Mouse (Mus musculus) CD4-positive, CD25-positive, alpha-beta regulatory T cell, adult 4 months (primary cell): ENCODE results near the gene Gm5483. TPM values are rescaled to one million over a fixed set of nuclear protein-coding genes. Genes with fewer than 3 reads are reported as not detected.
"Not testable (repeated sequence)": the region's sequence is repeated elsewhere in the genome, so short reads cannot be mapped to it uniquely, and the experiment has no call there.

Experiments used
- ATAC-seq: one replicate; pipeline ENCODE4 v1.8.0; 2017
- polyA plus RNA-seq, 2 experiments: library from polyadenylated mRNA; unstranded; fragments of 100-300 nt; shearing (Covaris generic); gene quantifications; one replicate each; pipeline ENCODE4 v1.2.1; 2017

Gm5483 gene
- polyA plus RNA-seq: not detected

DNA sequence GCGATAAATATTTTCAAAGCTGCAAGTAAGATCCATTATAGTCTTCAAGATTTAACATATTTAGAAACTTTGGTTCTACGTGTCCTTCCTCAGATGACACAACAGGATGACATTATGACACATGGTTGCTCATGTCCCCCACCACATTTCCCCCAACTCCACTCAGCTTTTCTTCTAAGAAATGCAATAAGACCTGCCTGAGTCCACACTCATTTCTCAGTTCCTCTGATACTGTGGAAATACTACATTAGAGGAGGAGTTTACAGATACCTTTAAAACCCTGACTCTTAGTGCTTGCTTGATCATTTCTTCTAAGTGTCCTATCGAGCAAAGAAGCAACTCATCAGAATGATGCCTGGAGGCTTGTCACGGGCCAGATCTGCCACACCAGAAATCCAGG, at the start of gene Gm5483:
Gm5483 (plus strand) TSS at position 301 of the 400 bp plus-strand sequence.
- ATAC-seq: not testable (repeated sequence)

DNA sequence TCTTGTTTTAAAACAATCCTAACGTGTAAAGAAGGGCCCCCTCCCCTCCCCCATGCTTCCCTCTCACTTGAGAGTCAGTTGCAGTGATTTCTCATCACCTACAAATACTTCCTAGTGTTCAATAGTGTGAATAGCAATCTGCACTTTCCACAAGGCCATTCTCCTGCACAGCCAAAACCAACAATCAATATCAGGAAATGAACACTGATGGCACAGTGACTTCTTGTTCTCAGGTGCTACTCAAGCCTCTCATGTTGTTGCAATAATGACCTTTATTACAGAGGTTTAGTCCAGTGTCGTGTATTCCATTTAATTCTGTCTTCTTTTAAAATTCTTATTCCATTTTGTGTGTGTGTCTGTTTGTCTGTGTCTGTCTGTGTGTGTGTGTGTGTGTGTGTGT, 45.8 kb upstream of the Gm5483 start:
- no peak for ATAC-seq

DNA sequence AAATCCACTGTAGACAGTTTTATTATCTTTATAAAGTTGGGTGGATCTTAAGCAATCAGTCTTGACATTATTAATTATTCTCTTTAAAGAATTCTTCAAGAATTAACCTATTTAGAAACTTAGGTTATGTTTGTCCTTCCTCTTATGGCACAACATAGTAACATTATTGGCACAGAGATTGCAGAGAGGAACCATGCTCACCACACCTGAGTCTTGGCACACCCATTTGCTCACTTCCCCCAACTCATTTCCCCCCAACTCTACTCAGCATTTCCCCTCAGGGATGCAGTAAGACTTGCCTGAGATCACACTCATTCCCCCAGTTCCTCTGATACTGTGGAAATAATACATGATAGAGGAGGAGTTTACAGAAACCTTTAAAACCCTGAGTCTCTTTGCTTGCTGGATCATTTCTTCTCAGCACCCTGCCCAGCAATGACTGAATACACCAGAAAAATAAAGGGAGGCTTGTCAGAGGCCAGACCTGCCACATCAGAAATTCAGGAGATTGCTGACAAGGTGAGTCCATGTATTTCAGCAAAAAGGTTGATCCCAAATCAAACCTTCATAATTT, 27.5 kb upstream of the Gm5483 start, which contains the start of gene Stfa2l1:
Stfa2l1 (plus strand) TSS at position 410 of the 574 bp plus-strand sequence.
- no peak for ATAC-seq

DNA sequence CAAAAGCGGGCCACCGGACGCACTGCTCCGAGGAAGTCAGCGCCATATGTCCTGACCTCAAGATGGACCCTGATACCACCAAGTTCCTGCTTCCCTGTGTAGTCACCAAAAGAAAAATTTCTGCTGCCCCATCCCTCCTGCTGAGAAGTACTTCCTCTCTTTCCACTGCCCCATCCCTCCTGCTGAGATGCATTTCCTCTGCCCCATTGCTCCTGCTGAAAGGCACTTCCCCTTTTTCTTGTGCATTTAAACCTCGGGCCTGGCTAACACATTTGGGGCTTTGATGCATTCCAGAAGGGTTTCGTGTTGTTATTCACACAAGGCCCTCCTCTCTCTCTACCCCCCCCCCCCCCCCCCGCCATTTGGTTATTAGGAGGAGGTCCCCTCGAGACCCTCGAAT, 16.2 kb upstream of the Gm5483 start:
- not testable (repeated sequence) for ATAC-seq

DNA sequence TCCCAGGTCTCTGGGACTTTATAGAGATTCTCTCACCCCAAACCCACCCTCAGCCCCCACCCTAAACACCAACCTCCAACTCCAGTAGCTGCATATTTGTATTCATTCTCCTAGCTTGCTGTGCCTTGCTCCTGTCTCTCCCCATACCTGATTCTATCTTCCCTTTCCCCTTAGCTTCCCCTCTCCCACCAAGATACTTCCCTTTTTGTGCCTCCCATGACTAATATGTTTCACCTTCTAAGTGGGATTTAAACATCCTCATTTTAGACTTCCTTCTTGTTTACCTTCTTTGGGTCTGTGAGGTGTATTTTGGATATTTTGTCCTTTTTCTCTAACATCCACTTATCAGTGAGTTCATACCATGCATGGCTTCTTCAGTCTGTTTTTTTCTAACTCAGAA, 7.9 kb upstream of the Gm5483 start:
- no peak for ATAC-seq

DNA sequence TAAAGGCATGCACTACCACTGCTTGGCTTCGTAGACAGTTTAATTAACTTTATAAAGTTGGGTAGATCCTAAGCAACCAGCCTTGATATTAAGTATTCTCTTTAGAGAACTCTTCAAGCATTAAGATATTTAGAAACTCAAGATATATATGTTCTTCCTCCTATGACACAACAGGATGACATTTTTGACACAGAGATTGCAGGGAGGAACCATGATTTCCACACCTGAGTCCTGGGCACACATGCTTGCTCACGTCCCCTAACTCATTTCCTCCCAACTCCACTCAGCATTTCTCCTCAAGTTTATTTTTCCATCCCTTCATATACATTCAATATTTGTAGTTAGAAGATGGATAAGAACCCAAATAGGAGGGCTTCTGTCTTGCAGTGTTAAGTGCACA, 4.1 kb upstream of the Gm5483 start:
- no peak for ATAC-seq

DNA sequence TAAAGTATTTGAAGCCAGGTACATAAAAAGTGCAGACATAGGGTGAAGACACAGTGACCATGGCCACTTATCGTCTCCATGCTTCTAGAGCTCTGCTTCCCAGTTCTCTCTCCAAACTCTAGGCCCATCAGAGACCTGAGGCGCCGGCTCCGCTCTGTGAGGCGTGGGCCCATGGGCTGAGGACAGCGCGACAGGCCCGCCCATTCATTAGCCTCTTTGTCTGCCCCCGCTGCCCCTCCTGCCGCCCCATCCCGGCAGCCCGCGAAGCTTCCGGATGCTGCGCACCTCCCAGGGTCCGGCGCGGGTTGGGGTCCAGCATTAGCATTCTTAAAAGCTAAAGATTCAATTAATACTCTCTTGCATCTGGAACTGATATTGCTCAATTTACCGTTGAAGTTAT, 15.2 kb downstream of the Gm5483 start:
- ATAC-seq: no peak

DNA sequence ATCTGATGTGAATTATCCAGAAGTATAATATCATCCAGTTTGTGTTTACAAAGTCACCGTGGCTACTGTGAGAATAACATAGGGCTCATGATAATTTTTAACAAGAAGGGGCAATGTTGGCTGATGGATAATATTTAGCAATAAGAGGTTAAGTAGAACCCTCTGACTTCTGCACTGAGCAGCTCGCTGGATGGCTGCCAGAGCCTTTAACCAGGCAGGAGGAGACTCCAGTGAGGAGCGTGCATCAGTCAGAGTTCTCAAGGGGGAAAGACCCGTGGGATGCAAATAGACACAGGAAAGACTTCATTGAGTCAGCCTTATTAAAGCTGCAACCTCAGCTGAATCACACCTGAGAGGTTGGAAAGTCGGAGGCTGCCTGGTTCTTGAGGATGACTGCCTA, 19.8 kb downstream of the Gm5483 start:
- ATAC-seq: no peak

DNA sequence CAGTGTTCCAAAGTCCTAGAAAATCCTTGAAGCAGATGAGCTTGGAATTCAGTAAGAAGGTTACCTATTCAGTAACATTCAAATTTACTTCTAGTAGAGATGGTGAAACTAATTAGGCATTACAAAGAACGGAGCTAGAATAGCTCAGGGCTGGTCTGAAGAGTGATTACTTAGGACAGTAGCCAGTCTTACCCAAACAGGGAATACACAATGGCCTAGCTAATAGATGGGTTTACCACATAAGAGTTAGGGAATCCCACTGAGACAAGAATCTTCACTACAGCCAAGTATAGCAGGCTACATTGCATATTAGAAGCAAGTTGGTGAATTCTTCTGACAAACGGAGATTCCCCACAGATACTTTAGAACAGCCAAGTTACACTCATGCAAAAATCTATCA, 21.7 kb downstream of the Gm5483 start:
- not testable (repeated sequence) for ATAC-seq

DNA sequence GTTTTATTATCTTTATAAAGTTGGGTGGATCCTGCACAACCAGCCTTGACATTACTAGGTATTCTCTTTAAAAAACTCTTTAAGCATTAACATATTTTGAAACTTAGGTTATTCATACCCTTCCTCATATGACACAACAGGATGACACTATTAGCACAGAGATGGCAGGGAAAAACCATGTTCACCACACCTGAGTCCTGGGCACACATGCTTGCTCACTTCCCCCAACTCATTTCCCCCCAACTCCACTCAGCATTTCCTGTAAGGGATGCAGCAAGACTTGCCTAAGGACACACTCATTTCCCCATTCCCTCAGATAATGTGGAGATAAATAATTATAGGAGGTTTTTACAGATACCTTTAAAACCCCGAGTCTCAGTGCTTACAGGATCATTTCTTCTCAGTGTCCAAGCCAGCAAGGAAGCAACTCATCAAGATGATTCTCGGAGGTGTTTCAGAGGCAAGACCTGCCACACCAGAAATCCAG, 26.0 kb downstream of the Gm5483 start, which contains the start of gene Gm5416:
Gm5416 (plus strand) TSS at position 437 of the 487 bp plus-strand sequence.
- ATAC-seq: no peak

DNA sequence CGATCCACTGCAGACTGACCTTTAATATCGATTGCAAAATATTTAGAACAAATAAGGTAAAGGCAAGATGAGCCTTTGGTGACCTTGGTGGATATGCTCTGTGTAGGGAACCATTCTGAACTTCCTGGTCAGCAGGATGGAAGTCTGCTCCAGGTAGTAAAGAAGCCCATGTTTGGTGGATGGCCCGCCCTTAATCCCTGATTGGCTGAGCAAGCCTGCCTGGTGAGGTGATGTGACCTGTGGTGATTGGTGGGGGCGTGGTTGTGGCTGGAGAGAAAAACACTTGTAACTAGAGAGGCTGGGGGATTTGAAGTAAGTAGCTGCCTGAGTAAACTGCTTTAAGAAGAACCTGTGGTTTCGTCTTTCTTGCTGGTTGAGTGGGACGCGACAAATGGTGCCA, 37.2 kb downstream of the Gm5483 start, which contains the start of gene 2010005H15Rik:
2010005H15Rik (plus strand) TSS at position 301 of the 400 bp plus-strand sequence.
- not testable (repeated sequence) for ATAC-seq

Other genes starting within 250 kb of the Gm5483 start
- 10 to 100 TPM; 73.8 to 98.6 TPM for gene Parp9, start 245.7 kb upstream of the Gm5483 start, polyA plus RNA-seq
- gene Dtx3l, start 245.1 kb upstream of the Gm5483 start, polyA plus RNA-seq: 10 to 100 TPM; 60.4 to 61.4 TPM
- gene Kpna1, start 205.5 kb upstream of the Gm5483 start, polyA plus RNA-seq: 10 to 100 TPM; 42.1 to 46.4 TPM
- gene Wdr5b, start 143.0 kb upstream of the Gm5483 start, polyA plus RNA-seq: 1 to 10 TPM; 4.4 to 8.5 TPM
- 10 to 100 TPM; 71.7 to 98.7 TPM for gene Fam162a, start 112.6 kb upstream of the Gm5483 start, polyA plus RNA-seq
- 10 to 100 TPM; 34.3 to 37.0 TPM for gene Ccdc58, start 112.5 kb upstream of the Gm5483 start, polyA plus RNA-seq
- gene Csta1, start 53.0 kb upstream of the Gm5483 start, polyA plus RNA-seq: not detected
- gene Stfa2l1, start 27.4 kb upstream of the Gm5483 start, polyA plus RNA-seq: not detected
- not detected for gene Gm5416, start 26.2 kb downstream of the Gm5483 start, polyA plus RNA-seq
- 1 to 10 TPM; 1.2 to 2.0 TPM for gene 2010005H15Rik, start 37.3 kb downstream of the Gm5483 start, polyA plus RNA-seq
- gene Stfa1, start 92.7 kb downstream of the Gm5483 start, polyA plus RNA-seq: not detected
- gene BC117090, start 150.1 kb downstream of the Gm5483 start, polyA plus RNA-seq: not detected
- gene BC100530, start 183.5 kb downstream of the Gm5483 start, polyA plus RNA-seq: not detected
- not detected for gene Stfa2, start 224.2 kb downstream of the Gm5483 start, polyA plus RNA-seq